Comparison of ENCODE assay signal across 10 mouse cellular contexts in the genomic region with DNA sequence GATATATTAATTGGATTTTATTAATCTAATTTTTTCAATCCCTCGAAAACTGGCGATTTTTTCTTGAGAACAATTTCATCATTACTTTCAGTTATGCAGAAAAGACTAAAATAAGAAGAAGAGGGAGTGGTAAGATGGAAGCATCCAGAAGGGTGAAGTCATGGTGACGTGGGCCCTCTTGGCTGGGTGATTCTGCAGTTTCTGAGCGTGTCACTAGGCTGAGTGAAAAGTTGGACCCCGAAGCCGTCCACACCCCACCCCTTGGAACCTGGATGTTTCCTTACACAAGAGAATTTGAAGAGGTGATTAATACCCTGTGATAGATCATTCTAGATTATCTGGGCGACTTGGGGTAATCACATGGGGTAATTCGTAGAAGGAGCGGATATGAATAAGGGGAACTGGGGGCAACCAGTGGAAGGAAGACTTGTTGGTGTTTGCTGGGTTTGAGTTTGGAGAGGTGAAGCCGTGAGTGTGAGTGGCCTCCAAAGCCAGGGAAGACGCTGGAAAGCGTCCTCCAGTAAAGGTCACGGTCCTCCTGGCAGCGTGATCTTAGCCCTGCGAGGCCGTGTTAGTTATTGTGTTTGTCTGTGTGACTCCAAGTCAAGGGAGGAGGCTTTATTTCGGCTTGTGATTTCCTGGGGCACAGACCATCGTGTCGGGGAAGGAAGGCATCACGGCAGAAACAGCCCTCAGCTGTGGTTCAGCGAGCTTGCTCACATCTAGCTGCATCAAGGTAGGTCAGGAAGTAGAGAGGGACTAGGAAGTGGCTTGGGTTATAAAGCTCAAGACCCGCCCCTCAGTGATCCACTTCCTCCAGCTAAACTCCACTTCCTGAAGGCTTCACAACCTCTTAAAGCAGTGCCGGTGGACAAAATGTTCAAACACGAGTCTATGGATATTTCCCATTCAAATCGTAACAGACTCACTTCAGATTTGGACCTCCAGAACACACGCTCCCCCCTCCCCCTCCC.
DNase-seq lines count a peak whose midpoint lies in the region.
"Had no signal": no experiment of that assay in that cellular context is flagged by ENCODE, and none has a peak within 500 bp of the region (broad histone marks: within the 10 kb centered on the region; RNA-seq: fewer than 3 reads in every experiment).

No protein-coding gene starts in this region.

- peak; percentile 24 to 72 for DNase-seq in adrenal gland, adult (ENCODE audit: inconsistent age in 2 of 2, low spot score in 1 of 2)
- no peak for DNase-seq in adrenal gland, postnatal 4 days (ENCODE audit: low spot score in 2 of 2)
- DNase-seq in ZHBTc4 (ENCODE audit: low read depth, low spot score), result peak; percentile 62
- peak; percentile 44 for DNase-seq in gastrocnemius, postnatal 25 days
- DNase-seq in thymus, postnatal 0 days (ENCODE audit: low spot score), result peak; percentile 53
- DNase-seq in embryo, embryonic 10 days (ENCODE audit: low spot score), result no peak
- DNase-seq in heart, adult 8-10 months (ENCODE audit: low spot score), result no peak
- DNase-seq in frontal cortex, postnatal 25 days (ENCODE audit: low spot score in 2 of 2), result no peak
- DNase-seq: embryo, embryonic 11 days; left cerebral cortex, postnatal 4 days had no signal

Comparison
In these comparisons a context has a peak if more than half of its experiments do, and no peak if none do; other contexts are left out.
1. DNase-seq: peak in adrenal gland, adult (2 of 2), ZHBTc4 (single experiment), gastrocnemius, postnatal 25 days (single experiment) and thymus, postnatal 0 days (single experiment); none in adrenal gland, postnatal 4 days (0 of 2), embryo, embryonic 10 days (single experiment), heart, adult 8-10 months (single experiment) and frontal cortex, postnatal 25 days (0 of 2).